Mouse (Mus musculus) E14TG2a.4 (cell line): ENCODE results near the gene Opa3.

Experiments
- CTCF ChIP-seq: conservative IDR thresholded peaks from 2 replicates; pipeline ENCODE4 v1.5.1; 2014; ENCODE audit warnings: low read length
- NANOG ChIP-seq: IDR thresholded peaks from 2 replicates; pipeline ENCODE4 v1.6.1; 2014; ENCODE audit warnings: borderline replicate concordance, low read length, mixed read lengths
- POU5F1 ChIP-seq: IDR thresholded peaks from 2 replicates; pipeline ENCODE4 v1.6.1; 2014; ENCODE audit warnings: low read length, borderline replicate concordance

GRCm38 (mm10) chr7:19297034-19297433 is 68.9 kb downstream of the Opa3 start:
- peak; percentile 46 for TF ChIP-seq CTCF
- TF ChIP-seq NANOG, result no peak
- TF ChIP-seq POU5F1, result no peak
